Mouse (Mus musculus) stomach, embryonic 14.5 days (tissue): Measurements from ENCODE around the gene Clstn2. TPM values are rescaled to one million over a fixed set of nuclear protein-coding genes. Genes with fewer than 3 reads are reported as not detected.

Experiments
- ATAC-seq: fragments of 200-750 bp; cut with Nextera tagmentation; 2 replicates; pipeline ENCODE4 v1.8.0; 2017; ENCODE audit warnings: low read depth, moderate TSS enrichment; ENCODE audit not compliant: insufficient number of reproducible peaks, insufficient read depth, low FRiP score
- H3K27ac ChIP-seq: fragments of 300-500 bp; sonication (generic); 2 replicates; pipeline ENCODE4 v1.5.1; 2014; ENCODE audit warnings: mild to moderate bottlenecking, low read length, moderate library complexity, mixed read lengths
- H3K27me3 ChIP-seq: fragments of 300-500 bp; sonication (generic); 2 replicates; pipeline ENCODE4 v1.6.1; 2014; ENCODE audit warnings: low read length, control low read depth, mixed read lengths; ENCODE audit not compliant: control insufficient read depth, insufficient read depth
- H3K36me3 ChIP-seq: fragments of 300-500 bp; sonication (generic); 2 replicates; pipeline ENCODE4 v1.6.1; 2014; ENCODE audit warnings: mild to moderate bottlenecking, control low read depth, low read length, moderate library complexity, mixed read lengths; ENCODE audit not compliant: control insufficient read depth, insufficient read depth
- H3K4me1 ChIP-seq: fragments of 300-500 bp; sonication (generic); 2 replicates; pipeline ENCODE4 v1.6.1; 2014; ENCODE audit warnings: low read length, control low read depth, mixed read lengths; ENCODE audit not compliant: control insufficient read depth, insufficient read depth
- H3K4me2 ChIP-seq: fragments of 300-500 bp; sonication (generic); replicated peaks from 2 replicates; pipeline ENCODE4 v1.6.1; 2014; ENCODE audit warnings: low read depth, low read length, control low read depth
- H3K4me3 ChIP-seq: fragments of 300-500 bp; sonication (generic); 2 replicates; pipeline ENCODE4 v1.5.1; 2014; ENCODE audit warnings: low read depth, low read length, control low read depth
- H3K9ac ChIP-seq: fragments of 300-500 bp; sonication (generic); replicated peaks from 2 replicates; pipeline ENCODE4 v1.6.1; 2014; ENCODE audit warnings: low read depth, mild to moderate bottlenecking, control low read depth, low read length, moderate library complexity, mixed read lengths
- H3K9me3 ChIP-seq: fragments of 300-500 bp; sonication (generic); 2 replicates; pipeline ENCODE4 v1.6.1; 2016; ENCODE audit warnings: low read depth, low read length, control low read depth; ENCODE audit not compliant: control insufficient read depth
- WGBS: fragments of 180-500 bp; shearing (Covaris S2); extraction: QIAGEN DNeasy Blood & Tissue Kit; methylation state at CpG from one replicate; pipeline ENCODE4 v1.1.7; 2014; 5-methylcytosine and 5-hydroxymethylcytosine counted together
- polyA plus RNA-seq: library from polyadenylated mRNA; unstranded; fragments of >200 nt; fragmentation: Nextera tagmentation; extraction: Ambion mirVana; gene quantifications from 2 replicates; pipeline ENCODE4 v1.2.1, GENCODE M21; 2014

Clstn2 gene
- polyA plus RNA-seq, 1 experiment from 2014 or later = 2.0 TPM

DNA sequence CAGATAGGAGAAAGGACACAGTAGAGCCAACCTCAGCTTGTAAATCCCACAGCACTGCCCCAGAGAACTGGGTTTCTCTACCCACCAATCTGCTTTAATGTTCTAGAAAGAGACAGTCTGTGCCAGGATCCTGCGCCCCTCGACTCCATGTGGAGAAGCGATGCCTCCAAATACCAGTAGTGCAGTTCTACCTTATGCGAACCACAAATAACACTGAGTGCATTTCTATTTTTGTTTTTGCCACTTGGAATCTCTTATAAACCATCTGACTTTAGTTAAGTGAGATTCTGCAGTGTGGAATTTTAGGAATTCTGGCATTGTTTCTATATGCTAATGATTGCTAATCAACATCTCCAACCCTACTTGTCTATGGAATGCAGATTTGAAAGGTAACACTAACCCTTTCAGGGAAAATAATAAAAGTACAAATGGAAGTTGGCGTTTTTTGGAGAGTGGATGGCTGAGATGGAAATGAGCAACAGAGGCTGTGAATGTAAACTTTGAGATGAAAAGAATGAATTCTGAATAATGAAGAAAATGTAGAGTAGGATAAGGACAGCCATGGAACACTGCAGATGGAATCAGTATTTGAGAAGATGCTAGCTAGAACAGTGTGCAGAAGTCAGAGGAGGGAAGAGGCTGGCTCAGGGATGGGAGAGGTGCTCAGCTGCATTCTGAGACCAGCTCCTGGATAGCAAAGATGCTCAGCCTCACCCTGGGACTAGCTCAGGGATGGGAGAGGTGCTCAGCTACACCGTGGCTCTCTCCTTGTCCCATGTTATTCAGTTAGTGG lies 617.9 kb downstream of the Clstn2 start:
- Histone ChIP-seq H3K27me3 (no peaks in the 10 kb centered on the region), H3K4me1 (no peaks in the 10 kb centered on the region), H3K4me3 (no peak overlapping the region), H3K9me3 (no peaks in the 10 kb centered on the region), H3K4me2 (no peak overlapping the region), H3K9ac (no peak overlapping the region), H3K27ac (no peak overlapping the region), H3K36me3 (no peaks in the 10 kb centered on the region)
- WGBS = 83% methylated on average over 6 of the region's 6 CpGs
- no peak for ATAC-seq

DNA sequence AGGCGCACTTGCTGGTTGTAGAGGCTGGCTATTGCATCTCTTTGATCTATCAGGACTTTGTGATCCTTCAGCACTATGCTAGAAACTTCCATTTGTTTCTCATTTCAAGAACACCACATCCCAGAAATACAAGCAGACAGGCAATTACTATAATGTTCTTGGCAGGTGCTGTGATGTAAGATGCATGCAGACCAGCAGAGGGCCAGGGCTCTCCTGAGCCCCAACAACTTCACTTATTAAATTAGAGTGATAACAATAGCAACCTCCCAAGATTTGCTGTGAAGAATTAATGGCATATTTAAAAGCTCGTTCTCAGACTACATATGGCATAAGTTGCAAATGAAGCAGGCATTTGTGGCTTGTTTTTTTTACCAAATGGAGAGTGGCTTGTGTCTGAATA lies 624.8 kb downstream of the Clstn2 start:
- no peaks in the 10 kb centered on the region for H3K4me1 ChIP-seq
- no peaks in the 10 kb centered on the region for H3K36me3 ChIP-seq
- no peaks in the 10 kb centered on the region for H3K9me3 ChIP-seq
- no peak overlapping the region for H3K27ac ChIP-seq
- no peak for ATAC-seq
- no peak overlapping the region for H3K4me3 ChIP-seq
- H3K27me3 ChIP-seq = no peaks in the 10 kb centered on the region
- 80% methylated on average over 2 of the region's 2 CpGs for WGBS
- no peak overlapping the region for H3K9ac ChIP-seq
- no peak overlapping the region for H3K4me2 ChIP-seq
